Mouse (Mus musculus) CH12.LX (cell line): ENCODE measurements around the gene Adpgk. TPM values are rescaled to one million over a fixed set of nuclear protein-coding genes. Genes with fewer than 3 reads are reported as not detected.

Experiments
- DNase-seq: peaks from one replicate; pipeline ENCODE4 v3.0.0-alpha.2; 2013; ENCODE audit errors: extremely low read depth
- H3K27ac ChIP-seq: 2 replicates; pipeline ENCODE4 v1.5.1; 2012; ENCODE audit warnings: low read depth, mild to moderate bottlenecking, control low read depth, moderate library complexity; ENCODE audit not compliant: insufficient read depth
- H3K27me3 ChIP-seq: replicated peaks from 2 replicates; pipeline ENCODE3; 2012; ENCODE audit warnings: inconsistent platforms
- H3K36me3 ChIP-seq, 2 experiments: replicated peaks in 1 of 2; 2 replicates each; pipeline versions ENCODE3 to v1.6.1; 2012; ENCODE audit warnings: inconsistent platforms in 1 of 2, low read length in 1 of 2, mild to moderate bottlenecking in 1 of 2, mixed read lengths in 1 of 2, moderate library complexity in 1 of 2; ENCODE audit not compliant: control insufficient read depth in 1 of 2, insufficient read depth in 1 of 2
- H3K4me1 ChIP-seq, 2 experiments: 2 replicates each; pipeline ENCODE4 v1.6.1; 2012; ENCODE audit warnings: inconsistent platforms in 1 of 2, moderate library complexity in 1 of 2; ENCODE audit not compliant: insufficient read depth in 2 of 2, control insufficient read depth in 1 of 2
- H3K4me2 ChIP-seq: 2 replicates; pipeline ENCODE4 v1.6.1; 2012; ENCODE audit warnings: low read depth, mild to moderate bottlenecking, control low read depth; ENCODE audit not compliant: poor library complexity, insufficient read depth, severe bottlenecking
- H3K4me3 ChIP-seq, 3 experiments: fragments of 150-350 bp in 1 of 3; sonication (generic) in 1 of 3; replicated peaks in 1 of 3; 2 replicates each; pipeline versions ENCODE3 to v1.5.1; 2011 to 2012; ENCODE audit warnings: low read depth in 2 of 3, low read length in 2 of 3, mild to moderate bottlenecking in 2 of 3, moderate library complexity in 2 of 3, control low read depth in 1 of 3, improper control_type of control experiment in 1 of 3, inconsistent platforms in 1 of 3, mixed read lengths in 1 of 3; ENCODE audit not compliant: poor library complexity in 1 of 3
- H3K79me2 ChIP-seq: replicated peaks from 2 replicates; pipeline ENCODE4 v1.6.1; 2012; ENCODE audit warnings: mild to moderate bottlenecking, moderate library complexity; ENCODE audit not compliant: control insufficient read depth, poor library complexity, insufficient read depth, severe bottlenecking; ENCODE audit errors: extremely low read depth
- H3K9ac ChIP-seq: 2 replicates; pipeline ENCODE4 v1.6.1; 2012; ENCODE audit warnings: low read depth, mild to moderate bottlenecking, control low read depth, moderate library complexity; ENCODE audit not compliant: insufficient read depth
- H3K9me3 ChIP-seq: replicated peaks from 2 replicates; pipeline ENCODE3; 2012; ENCODE audit warnings: low read length, inconsistent platforms, mixed read lengths
- CHD1 ChIP-seq: IDR thresholded peaks from 2 replicates; pipeline ENCODE4 v1.6.1; 2012; ENCODE audit warnings: low read depth, low read length, improper control_type of control experiment, inconsistent platforms
- ELF1 ChIP-seq: IDR thresholded peaks from 2 replicates; pipeline ENCODE4 v1.6.1; 2014; ENCODE audit warnings: low read depth, mild to moderate bottlenecking, inconsistent platforms, low read length, improper control_type of control experiment
- EP300 ChIP-seq: IDR thresholded peaks from 2 replicates; pipeline ENCODE4 v1.6.1; 2011; ENCODE audit warnings: low read length, improper control_type of control experiment
- GABPA ChIP-seq: IDR thresholded peaks from 2 replicates; pipeline ENCODE4 v1.6.1; 2012; ENCODE audit warnings: low read depth, low read length, improper control_type of control experiment, inconsistent platforms; ENCODE audit not compliant: insufficient replicate concordance
- IRF4 ChIP-seq: IDR thresholded peaks from 2 replicates; pipeline ENCODE4 v1.6.1; 2014; ENCODE audit warnings: low read depth, mild to moderate bottlenecking, inconsistent platforms, low read length, improper control_type of control experiment
- JUND ChIP-seq: conservative IDR thresholded peaks from 2 replicates; pipeline ENCODE4 v1.6.1; 2011; ENCODE audit warnings: low read depth, low read length, improper control_type of control experiment
- KAT2A ChIP-seq: IDR thresholded peaks from 2 replicates; pipeline ENCODE4 v1.6.1; 2012; ENCODE audit warnings: low read length, improper control_type of control experiment, inconsistent platforms; ENCODE audit not compliant: insufficient replicate concordance
- MAFK ChIP-seq: IDR thresholded peaks from 2 replicates; pipeline ENCODE4 v1.6.1; 2011; ENCODE audit warnings: low read length, improper control_type of control experiment; ENCODE audit not compliant: insufficient replicate concordance
- MAX ChIP-seq: IDR thresholded peaks from 2 replicates; pipeline ENCODE4 v1.6.1; 2011; ENCODE audit warnings: low read length, improper control_type of control experiment
- MYC ChIP-seq: IDR thresholded peaks from 2 replicates; pipeline ENCODE4 v1.6.1; 2011; ENCODE audit warnings: low read depth, mild to moderate bottlenecking, improper control_type of control experiment, low read length
- SIN3A ChIP-seq: IDR thresholded peaks from 2 replicates; pipeline ENCODE4 v1.6.1; 2012; ENCODE audit warnings: low read length, improper control_type of control experiment, inconsistent platforms
- TCF12 ChIP-seq: IDR thresholded peaks from 2 replicates; pipeline ENCODE4 v1.6.1; 2014; ENCODE audit warnings: low read depth, mild to moderate bottlenecking, inconsistent platforms, low read length, improper control_type of control experiment
- ZKSCAN1 ChIP-seq: IDR thresholded peaks from 2 replicates; pipeline ENCODE4 v1.6.1; 2012; ENCODE audit warnings: low read depth, inconsistent platforms, low read length, improper control_type of control experiment, borderline replicate concordance
- ZNF384 ChIP-seq: IDR thresholded peaks from 2 replicates; pipeline ENCODE4 v1.6.1; 2012; ENCODE audit warnings: low read depth, low read length, improper control_type of control experiment, inconsistent platforms
- dilution Hi-C: fragments of 300-500 bp; cut with MboI; formaldehyde crosslinking; loops from 2 replicates; pipeline ENCODE4 v1.14.3; 2020; ENCODE audit warnings: low sequenced_read_pairs; ENCODE audit not compliant: extremely low pct_unique_long_range_greater_than_20kb, extremely low pct_ligation_motif_present
- in situ Hi-C: fragments of 300-500 bp; cut with MboI; formaldehyde crosslinking; loops from 3 replicates; pipeline ENCODE4 v1.14.3; 2019; ENCODE audit warnings: low sequenced_read_pairs, low pct_ligation_motif_present, low pct_unique_long_range_greater_than_20kb, mixed read lengths
- polyA plus RNA-seq: library from polyadenylated mRNA; unstranded; fragments of >175 nt; gene quantifications from 2 replicates; pipeline ENCODE4 v1.2.1, GENCODE M21; 2012; ENCODE audit warnings: low read depth; ENCODE audit not compliant: insufficient read length
- total RNA-seq, 2 experiments: library from RNA; depleted of rRNA; stranded (reverse); fragments of 300-350 nt in 1 of 2; fragments of >200 nt in 1 of 2; gene quantifications; 2 replicates each; pipeline ENCODE4 v1.2.3; 2012 to 2014

Gene Adpgk
- total and polyA plus RNA-seq, 3 experiments: 45.2 to 57.4 (median 48.4) TPM

GRCm38 (mm10) chr9:59291688-59292492, 532 bp downstream of the Adpgk start:
- dilution Hi-C loops: no loop called here
- peak; percentile 35 for DNase-seq

GRCm38 (mm10) chr9:59292493-59292875, 1.1 kb downstream of the Adpgk start:
- Histone ChIP-seq H3K36me3 (peaks cover 0 to 29% of the 10 kb centered on the region in 2 experiments), H3K4me1 (peaks cover 8 to 42% of the 10 kb centered on the region in 2 experiments), H3K79me2 (peaks cover 16% of the 10 kb centered on the region), H3K4me3 (peak overlapping the region; percentile 80 to 100 (median 88)), H3K9ac (peak overlapping the region; percentile 60), H3K27ac (no peak overlapping the region), H3K9me3 (no peaks in the 10 kb centered on the region), H3K4me2 (peak overlapping the region; percentile 85), H3K27me3 (no peaks in the 10 kb centered on the region)
- DNase-seq: no peak
- dilution Hi-C loops (no loop called here), in situ Hi-C loops (loop anchor here (25.0 kb wide), 1 partner anchor 730 kb away; the partner anchor contains the start of gene Cd276)
- TF ChIP-seq IRF4: no peak
- TF ChIP-seq TCF12: no peak
- no peak for TF ChIP-seq ZKSCAN1
- peak; percentile 11; the same call in 1 of the 2 replicates for TF ChIP-seq ZNF384
- TF ChIP-seq JUND: no peak

More at GRCm38 (mm10) chr9:59291688-59292492, 532 bp downstream of the Adpgk start:
- in situ Hi-C loops: loop anchor here (25.0 kb wide), 1 partner anchor 730 kb away; the partner anchor contains the start of gene Cd276
- H3K4me2 ChIP-seq: peak overlapping the region; percentile 85
- H3K4me3 ChIP-seq: peak overlapping the region; percentile 80 to 100 (median 88)
- H3K27me3 ChIP-seq: no peaks in the 10 kb centered on the region
- H3K9me3 ChIP-seq: no peaks in the 10 kb centered on the region
- peaks cover 8 to 42% of the 10 kb centered on the region in 2 experiments for H3K4me1 ChIP-seq
- 0 out of 2 replicates have a peak overlapping the region, but pooled peaks have one; percentile 27 for H3K27ac ChIP-seq
- H3K79me2 ChIP-seq: peaks cover 14% of the 10 kb centered on the region
- H3K36me3 ChIP-seq: peaks cover 0 to 25% of the 10 kb centered on the region in 2 experiments
- TF ChIP-seq CHD1 (no peak), EP300 (no peak), ELF1 (no peak), GABPA (0 out of 2 replicates have a peak, but pooled peaks have one; percentile 2), MAFK (peak; percentile 32; the same call in 1 of the 2 replicates), MAX (peak; percentile 10; the same call in 1 of the 2 replicates), KAT2A (0 out of 2 replicates have a peak, but pooled peaks have one; percentile 40), SIN3A (peak; percentile 67; the same call in 1 of the 2 replicates), MYC (0 out of 2 replicates have a peak, but pooled peaks have one; percentile 25), JUND (0 out of 2 replicates have a peak, but pooled peaks have one; percentile 10)
- H3K9ac ChIP-seq: peak overlapping the region; percentile 60
